Mouse (Mus musculus) lung, postnatal 36 days (tissue): ENCODE measurements around the gene Cyp1a1.

Experiments
- DNase-seq: peaks from one replicate; pipeline ENCODE4 v3.0.0; 2022; ENCODE audit warnings: mixed read lengths

Cyp1a1 gene

DNA sequence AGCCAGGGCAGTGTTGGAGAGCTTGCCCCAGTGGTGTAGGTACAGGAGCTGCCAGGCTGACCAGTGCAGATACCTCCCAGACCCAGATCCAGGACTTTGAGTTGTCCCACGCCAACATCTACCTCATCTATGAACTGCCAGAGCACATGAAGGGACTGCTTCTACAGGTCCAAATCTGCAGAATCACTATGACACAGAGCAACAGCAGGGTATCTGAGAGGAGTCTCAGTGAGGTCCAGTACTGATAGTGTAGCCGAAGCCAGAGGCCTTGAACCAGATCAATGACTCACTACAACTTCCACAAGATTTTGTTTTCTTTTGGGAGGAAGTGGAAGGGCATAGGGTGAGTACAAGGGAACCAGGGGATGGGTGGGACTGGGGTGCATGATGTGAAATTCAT lies at the start of gene Cyp1a1:
Gene Cyp1a1, plus strand, starts transcription at position 178 of the 400 bp plus-strand sequence.
- DNase-seq = no peak

- DNase-seq = peak; percentile 87
Observed at GRCm38 (mm10) chr9:57638651-57639459, 48.9 kb upstream of the Cyp1a1 start.

DNA sequence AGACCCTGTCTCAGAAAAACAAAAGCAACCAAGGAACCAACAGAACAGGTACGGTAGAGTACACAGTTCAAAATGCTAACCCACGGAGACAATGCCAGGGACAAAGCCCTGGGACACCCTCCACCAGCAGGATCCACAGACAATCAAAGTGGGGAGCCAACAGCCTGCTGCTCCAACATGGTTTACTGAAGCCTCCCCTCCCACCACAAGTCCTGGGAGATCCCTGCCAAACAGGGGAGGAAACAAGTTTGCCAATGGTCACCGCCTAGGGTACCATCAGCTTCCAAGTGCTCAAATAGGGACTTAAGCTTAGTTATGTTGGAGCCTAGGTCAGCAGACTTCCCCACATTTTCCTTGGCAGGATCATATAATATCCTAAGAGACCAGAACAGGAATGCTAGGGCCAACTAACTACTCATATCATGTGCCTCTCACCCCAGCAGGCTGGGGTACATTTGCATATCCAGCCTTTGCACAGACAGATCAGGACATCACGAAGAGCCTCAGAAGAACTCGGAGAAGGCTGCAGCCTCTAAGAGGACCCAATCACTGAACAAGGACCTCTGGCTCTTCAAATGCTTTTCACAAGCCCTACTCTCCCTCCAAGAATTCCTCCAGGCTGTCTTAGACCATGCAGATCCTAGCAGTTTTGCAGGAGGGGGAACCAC lies 47.9 kb upstream of the Cyp1a1 start:
- peak; percentile 37 for DNase-seq

DNA sequence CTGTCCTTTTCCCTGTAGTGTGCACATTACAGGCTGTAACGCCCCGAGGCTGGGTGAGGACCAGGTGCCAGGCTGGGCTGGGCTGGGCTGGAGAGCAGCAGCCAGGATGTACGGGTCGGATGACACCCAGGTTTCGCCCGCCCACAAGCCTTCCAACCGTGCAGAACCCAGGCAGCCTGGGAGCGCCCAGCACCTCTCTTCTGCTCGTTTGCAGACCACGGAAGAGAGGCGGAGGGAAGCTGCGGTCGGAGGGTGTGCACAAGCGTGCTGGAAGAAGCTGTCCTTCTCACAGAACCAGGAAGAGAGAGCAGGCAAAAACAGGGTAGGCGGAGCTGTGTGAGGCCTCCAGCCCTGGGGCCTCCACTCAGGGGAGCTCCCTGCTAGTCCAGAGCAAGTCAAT lies 47.3 kb upstream of the Cyp1a1 start:
- DNase-seq = peak; percentile 93

DNA sequence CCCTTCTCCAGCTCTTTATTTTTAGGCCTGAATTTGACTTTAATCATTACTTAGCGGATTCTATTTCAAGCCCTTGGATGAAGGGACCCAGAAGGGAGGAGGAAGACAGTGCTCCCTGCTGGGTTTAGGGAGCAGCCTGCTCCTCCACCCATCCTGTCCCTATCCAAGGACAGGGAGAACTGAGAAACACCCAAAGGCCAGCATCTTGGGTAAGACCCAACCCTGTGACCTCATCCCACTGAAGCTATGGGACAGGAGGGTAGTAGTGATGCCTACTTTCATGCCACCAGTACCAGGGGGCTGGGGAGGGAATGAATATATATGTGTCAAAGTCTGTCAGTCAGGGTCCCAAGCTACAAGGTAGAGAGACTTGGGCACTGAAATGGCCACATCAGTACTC lies 46.7 kb upstream of the Cyp1a1 start:
- DNase-seq = peak; percentile 36

GRCm38 (mm10) chr9:57641775-57642550 lies 45.8 kb upstream of the Cyp1a1 start:
- DNase-seq = no peak

DNA sequence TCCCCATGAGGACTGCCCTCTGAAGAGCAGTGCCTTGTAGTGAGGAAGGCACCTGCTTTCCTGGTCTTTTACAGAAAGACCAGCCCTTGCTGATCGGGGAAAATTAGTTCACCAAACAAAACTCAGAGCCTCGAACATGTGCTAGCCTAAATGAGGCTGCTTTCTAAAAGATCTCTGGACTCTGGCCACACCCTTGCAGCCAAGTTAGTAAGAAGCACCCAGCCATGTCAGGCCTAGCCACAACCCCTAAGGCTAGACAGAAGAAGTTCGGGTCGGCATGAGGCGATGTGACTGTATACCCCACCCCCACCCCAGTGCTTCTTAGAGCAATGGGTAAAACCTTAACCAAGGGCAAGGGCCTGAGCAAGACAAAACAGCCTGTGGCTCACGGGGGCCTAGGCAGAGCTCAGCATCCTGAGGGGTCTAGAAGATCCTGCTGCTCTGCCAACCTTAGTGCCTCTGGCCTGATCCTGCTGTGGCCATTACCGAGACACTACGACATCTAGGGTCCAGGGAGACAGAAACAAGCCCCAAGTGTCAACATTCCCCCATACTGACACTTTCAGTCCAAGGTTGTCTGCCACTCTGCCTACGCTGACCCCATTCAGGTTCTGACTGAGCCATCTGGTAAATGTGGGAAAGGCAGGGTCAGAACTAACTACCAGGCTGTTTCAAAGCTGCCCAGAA lies 44.4 kb upstream of the Cyp1a1 start:
- DNase-seq = peak; percentile 34

DNA sequence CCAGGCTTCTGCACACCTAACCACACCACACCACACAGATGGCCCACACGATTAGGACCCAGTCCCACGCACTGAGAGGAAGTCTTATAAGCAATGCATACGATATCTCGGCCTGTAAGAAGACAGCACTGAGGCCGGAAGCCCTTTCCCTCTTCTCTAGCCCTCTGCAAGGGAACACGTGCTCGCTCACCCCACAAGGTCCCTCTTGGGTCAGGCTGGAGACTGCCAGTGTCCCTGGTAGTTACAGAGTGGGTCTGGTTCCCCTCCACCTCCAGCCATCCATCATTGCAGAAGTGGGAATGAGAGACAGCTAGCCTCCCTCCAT lies 43.9 kb upstream of the Cyp1a1 start:
- peak; percentile 58 for DNase-seq

DNA sequence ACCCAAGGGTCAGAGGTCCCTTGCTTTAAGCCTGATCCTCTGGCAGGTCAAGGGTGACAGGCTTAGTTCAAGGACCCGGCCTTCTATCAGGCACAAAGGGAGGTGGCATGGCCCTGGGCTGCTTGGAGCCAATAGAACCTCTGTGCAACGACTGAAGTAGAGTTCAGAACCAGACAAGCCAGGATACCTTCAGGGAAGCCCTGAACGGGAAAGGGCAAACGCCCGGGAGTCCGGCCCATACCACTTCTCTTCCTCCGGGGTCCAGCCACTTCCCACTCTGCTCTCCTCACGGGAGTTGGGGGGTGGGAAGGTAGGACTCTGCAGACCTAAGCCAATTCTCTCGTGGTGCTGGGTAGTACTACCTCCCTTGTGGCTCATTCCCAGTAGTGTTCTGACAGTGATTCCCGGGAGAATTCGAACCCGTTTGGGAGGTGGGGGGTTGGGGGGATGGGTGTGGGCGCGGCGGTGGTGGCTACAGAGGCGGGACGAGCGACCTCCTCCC lies 43.2 kb upstream of the Cyp1a1 start:
- peak; percentile 43 for DNase-seq

- peak; percentile 93 for DNase-seq
Observed at GRCm38 (mm10) chr9:57644944-57645893, 42.5 kb upstream of the Cyp1a1 start.

DNA sequence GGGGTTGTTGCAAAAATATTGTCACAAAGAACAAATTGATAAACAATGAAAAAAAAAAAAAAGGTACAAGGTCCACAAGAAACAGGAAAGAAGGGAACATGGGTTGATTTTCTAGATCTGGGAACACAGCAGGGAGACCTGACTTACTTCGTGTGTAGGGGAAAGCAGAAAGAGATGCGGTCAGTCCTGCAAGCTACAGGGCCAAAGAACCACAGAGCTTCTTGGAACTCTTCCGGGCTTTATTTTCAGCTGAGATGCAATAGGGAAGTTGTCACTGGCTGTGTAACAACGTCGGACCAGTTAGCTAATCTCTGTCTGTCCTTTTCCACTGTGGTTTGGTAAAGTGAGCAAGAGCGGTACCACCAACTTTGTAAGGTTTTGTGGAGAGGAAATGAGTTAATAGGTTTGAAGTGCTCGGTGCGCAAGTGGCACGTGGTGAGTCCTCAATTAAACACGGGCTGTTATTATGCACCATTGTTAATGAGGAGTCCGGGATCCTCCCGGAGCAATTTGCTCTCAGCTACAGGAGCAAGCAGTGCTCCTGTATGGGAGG lies 41.1 kb upstream of the Cyp1a1 start:
- DNase-seq = peak; percentile 67

DNA sequence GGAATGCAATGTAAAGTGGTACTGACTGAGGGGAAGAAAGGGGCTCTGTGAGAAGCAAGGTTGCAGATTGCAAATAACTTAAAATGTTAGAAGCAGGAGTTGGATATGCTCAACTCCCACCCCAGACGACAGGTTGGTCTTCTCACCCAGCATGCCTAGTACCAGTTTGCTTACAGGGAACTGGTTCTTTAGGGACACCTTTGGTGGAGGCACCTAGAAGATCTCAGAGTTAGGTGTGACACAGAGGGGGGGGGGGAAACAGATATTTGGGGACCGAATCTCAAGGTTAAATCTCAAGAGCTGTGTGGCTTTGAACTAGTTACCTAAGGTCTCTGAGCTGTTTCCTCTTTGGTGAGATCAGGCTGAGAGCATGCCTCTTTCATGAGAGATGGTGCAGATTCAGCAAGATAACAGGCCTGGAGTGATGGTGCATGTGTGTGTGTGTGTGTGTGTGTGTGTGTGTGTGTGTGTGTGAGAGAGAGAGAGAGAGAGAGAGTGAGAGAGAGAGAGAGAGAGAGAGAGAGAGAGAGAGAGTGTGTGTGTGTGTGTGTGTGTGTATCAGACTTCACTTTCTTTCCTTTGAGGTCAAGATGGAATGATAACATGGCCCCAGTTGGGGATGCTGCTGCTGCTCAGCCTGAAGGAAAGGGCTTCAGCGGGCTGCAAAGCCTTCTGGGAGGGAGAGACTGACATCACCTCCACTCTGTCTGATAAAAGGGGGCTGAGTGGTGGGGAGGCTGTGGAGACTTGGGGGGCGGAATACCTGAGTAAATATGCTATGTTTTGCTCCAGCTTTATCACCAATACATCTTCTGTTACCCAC lies 40.2 kb upstream of the Cyp1a1 start:
- no peak for DNase-seq

- DNase-seq = no peak
Observed at GRCm38 (mm10) chr9:57650130-57650785, 37.5 kb upstream of the Cyp1a1 start.

DNA sequence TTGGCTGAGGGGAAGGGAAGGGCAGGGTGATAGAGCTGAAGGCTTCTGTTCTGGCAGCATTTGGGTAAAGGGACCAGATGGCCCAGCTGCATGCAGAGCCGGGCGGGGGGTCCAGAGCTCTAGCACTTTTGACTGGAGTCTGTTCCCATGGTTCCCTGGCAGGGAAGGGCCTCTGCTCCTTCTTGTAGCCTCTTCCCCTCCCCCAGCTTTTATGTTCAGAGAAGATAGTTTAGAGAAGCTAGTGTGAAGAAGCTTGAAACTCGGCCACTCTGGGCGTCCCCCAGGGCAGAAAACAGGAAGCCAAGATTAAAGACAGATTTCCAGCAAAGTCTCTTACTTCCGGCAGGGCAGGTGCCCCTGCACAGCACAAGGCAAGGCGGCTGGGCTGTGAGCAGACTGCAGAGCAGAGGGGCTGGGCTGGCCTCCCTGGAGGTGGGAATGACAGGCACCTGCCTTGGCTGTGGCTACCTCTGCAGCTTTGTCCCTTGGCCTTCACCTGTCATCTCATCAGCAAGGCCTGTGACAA lies 36.9 kb upstream of the Cyp1a1 start:
- DNase-seq = peak; percentile 65

DNA sequence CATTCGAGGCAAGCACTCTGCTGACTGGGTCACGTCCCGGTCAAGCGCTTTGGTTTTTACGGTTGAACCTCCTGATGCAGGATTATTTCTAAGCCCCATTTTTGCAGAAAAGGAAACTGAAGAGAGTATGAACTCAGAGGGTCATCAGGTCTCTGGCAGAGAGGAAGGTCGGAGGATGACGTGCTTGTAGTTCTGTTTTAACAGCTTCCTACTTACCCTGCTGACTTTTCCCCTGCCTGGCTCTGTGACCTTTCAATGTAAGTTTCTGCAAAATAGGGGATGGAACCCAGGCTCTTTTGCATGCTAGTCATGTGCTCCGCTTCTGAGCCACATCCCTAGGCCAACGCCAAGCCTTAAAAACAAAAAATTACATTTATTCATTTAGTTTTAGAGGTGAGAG lies 35.4 kb upstream of the Cyp1a1 start:
- DNase-seq = no peak

DNA sequence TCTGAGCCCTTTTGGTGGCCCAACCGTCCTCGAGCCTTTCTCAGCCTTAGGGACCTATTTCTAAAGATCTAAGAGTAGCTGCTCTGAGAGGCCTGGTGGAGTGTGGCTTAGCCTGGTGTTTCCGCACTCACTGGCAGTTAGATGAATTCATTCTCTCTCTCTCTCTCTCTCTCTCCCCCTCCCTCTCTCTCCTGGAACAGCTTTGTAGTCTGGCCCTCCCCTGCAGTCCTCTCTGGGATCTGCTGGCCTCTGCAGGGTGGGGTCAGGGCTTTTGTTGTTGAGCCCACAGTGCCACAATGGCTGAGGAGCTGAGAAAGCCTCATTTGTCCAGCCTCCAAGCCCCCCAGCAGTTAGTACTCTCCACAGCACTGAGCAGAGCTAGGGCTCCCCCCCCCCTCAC lies 34.9 kb upstream of the Cyp1a1 start:
- DNase-seq = no peak

- DNase-seq = no peak
Observed at GRCm38 (mm10) chr9:57653283-57653682, 34.4 kb upstream of the Cyp1a1 start, which contains the start of gene Csk. Gene Csk (minus strand): TSS chr9:57653631.

DNA sequence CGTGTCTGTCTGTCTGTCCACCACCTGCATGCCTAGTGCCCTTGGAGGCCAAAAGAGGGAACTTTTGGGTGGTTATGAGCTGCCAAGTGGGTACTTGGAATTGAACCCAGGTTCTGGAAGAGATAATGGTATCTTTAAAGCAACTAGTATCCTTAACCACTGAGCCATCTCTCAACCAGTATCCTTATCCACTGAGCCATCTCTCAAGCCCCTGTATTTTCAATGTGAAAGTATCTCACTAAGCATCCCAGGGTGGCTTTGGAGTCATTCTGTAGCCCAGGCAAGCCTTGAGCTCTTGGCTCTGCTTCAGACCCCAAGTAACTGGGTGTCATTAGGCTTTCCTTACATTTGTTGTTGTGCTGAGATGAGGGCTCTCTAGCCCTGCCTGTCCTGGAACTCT lies 32.8 kb upstream of the Cyp1a1 start:
- DNase-seq = no peak

DNA sequence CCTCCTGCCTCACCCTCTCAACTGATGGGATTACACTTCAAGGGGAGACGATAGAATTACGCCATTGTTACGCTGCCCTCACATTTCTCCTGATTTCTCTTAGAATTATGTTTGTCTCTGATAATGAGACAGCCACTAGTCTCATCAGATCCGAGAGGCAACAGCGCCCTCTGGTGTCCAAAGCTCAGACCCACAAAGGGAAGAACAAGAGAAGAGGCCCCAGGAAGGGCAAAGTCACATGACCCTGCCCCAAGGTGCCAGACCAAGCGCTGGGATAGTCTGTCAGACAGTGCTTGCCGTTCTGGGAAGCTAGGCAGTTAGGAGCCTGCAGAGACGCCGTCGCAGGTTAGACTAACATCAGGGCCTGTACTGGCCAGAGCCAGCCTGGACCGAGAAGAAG lies 32.0 kb upstream of the Cyp1a1 start:
- peak; percentile 97 for DNase-seq
